Mouse (Mus musculus) MN1 (cell line): ENCODE measurements around the gene Spink2.
"Not testable (repeated sequence)": the region's sequence is repeated elsewhere in the genome, so short reads cannot be mapped to it uniquely, and the experiment has no call there.

Source experiments
- DNase-seq: peaks from one replicate; pipeline ENCODE4 v3.0.0-alpha.2; 2016; ENCODE audit warnings: low spot score

Spink2 gene

GRCm38 (mm10) chr5:77193951-77194350 lies 17.3 kb downstream of the Spink2 start:
- DNase-seq, result peak; percentile 72

GRCm38 (mm10) chr5:77193266-77193665 lies 18.0 kb downstream of the Spink2 start:
- DNase-seq, result peak; percentile 50

- DNase-seq, result no peak
Measured at GRCm38 (mm10) chr5:77191631-77192030, 19.6 kb downstream of the Spink2 start.

- DNase-seq, result no peak
Measured at GRCm38 (mm10) chr5:77191106-77191505, 20.2 kb downstream of the Spink2 start.

- DNase-seq, result no peak
Measured at GRCm38 (mm10) chr5:77188738-77189137, 22.5 kb downstream of the Spink2 start.

GRCm38 (mm10) chr5:77185351-77185750 lies 25.9 kb downstream of the Spink2 start:
- no peak for DNase-seq

GRCm38 (mm10) chr5:77183876-77184275 lies 27.4 kb downstream of the Spink2 start:
- DNase-seq, result not testable (repeated sequence)

- DNase-seq, result no peak
Measured at GRCm38 (mm10) chr5:77183338-77183737, 27.9 kb downstream of the Spink2 start.

GRCm38 (mm10) chr5:77181508-77181907 lies 29.8 kb downstream of the Spink2 start:
- no peak for DNase-seq

- no peak for DNase-seq
Measured at GRCm38 (mm10) chr5:77178976-77179375, 32.3 kb downstream of the Spink2 start.

- peak; percentile 45 for DNase-seq
Measured at GRCm38 (mm10) chr5:77178008-77178407, 33.3 kb downstream of the Spink2 start.

GRCm38 (mm10) chr5:77174779-77175178 lies 36.5 kb downstream of the Spink2 start:
- peak; percentile 44 for DNase-seq

- peak; percentile 66 for DNase-seq
Measured at GRCm38 (mm10) chr5:77170593-77170992, 40.7 kb downstream of the Spink2 start.

GRCm38 (mm10) chr5:77167306-77167945 lies 43.8 kb downstream of the Spink2 start:
- no peak for DNase-seq

- DNase-seq, result no peak
Measured at GRCm38 (mm10) chr5:77165703-77166625, 45.3 kb downstream of the Spink2 start.

- DNase-seq, result no peak
Measured at GRCm38 (mm10) chr5:77163597-77163996, 47.7 kb downstream of the Spink2 start.

GRCm38 (mm10) chr5:77162566-77162965 lies 48.7 kb downstream of the Spink2 start:
- no peak for DNase-seq

- no peak for DNase-seq
Measured at GRCm38 (mm10) chr5:77157777-77158540, 53.3 kb downstream of the Spink2 start.

- no peak for DNase-seq
Measured at GRCm38 (mm10) chr5:77156938-77157337, 54.3 kb downstream of the Spink2 start.

- no peak for DNase-seq
Measured at GRCm38 (mm10) chr5:77155526-77155925, 55.7 kb downstream of the Spink2 start.
